Mouse (Mus musculus) bone marrow macrophage, adult 2 months (primary cell): Measurements from ENCODE around the gene Rpf2.

Experiments
- CTCF ChIP-seq: IDR thresholded peaks from 2 replicates; pipeline ENCODE4 v1.5.1; 2012; ENCODE audit warnings: low read depth, mild to moderate bottlenecking, low read length, moderate library complexity
- POLR2A ChIP-seq: IDR thresholded peaks from 2 replicates; pipeline ENCODE4 v1.6.1; 2012; ENCODE audit warnings: mild to moderate bottlenecking, low read depth, low read length, borderline replicate concordance

DNA sequence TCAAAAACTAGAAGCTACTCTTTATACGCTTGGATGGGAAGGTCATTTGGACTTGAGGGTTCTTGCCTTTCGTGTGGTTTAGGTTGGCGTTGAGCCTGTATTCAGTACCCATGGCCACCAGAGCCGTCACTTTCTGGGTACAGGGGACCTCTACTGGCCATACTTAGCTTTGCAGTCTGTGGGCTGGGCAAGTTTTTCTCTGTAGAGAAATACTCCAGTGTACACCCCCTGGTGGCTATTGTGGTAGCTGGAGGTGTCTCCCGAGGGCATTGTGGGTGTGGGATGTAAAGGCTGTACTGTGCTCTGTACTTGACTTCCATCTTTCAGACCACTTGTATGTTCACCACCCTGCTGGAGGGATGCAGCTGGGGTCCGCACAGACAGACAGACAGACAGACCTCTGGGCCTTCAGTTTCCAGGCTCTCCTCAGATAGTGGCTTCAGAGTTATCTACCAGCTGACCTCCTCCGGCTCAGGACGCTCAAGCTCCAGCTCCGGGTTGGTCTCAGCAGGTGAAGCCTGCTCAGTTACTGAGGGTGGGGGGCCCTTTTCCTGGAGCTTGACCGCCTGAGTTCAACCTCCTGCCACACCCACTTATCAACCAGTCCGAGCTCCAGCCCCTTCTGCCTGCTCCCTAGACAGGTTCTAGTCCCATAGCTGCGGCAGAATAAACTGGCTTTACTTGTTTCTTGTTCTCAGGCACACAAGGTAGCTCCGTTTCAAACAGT, 34.2 kb downstream of the Rpf2 start:
- no peak for TF ChIP-seq POLR2A
- peak; percentile 95 for TF ChIP-seq CTCF
